Mouse (Mus musculus): Measurements from ENCODE around the gene Rapgef4. TPM values are rescaled to one million over a fixed set of nuclear protein-coding genes. Genes with fewer than 3 reads are reported as not detected.

Rapgef4 gene
- polyA plus RNA-seq, 1 experiment from 2014 or later, result 4.2 TPM

- ATAC-seq (replicated peaks; ENCODE audit: low FRiP score) (no peak), DNase-seq (ENCODE audit: low spot score) (no peak)
- WGBS, result 93% methylated on average over 3 of the region's 3 CpGs
- H3K36me3 ChIP-seq (ENCODE audit: control insufficient read depth, insufficient read depth, low read length), result no peaks in the 10 kb centered on the region
- no peaks in the 10 kb centered on the region for H3K9me3 ChIP-seq (ENCODE audit: control insufficient read depth, low read length)
- no peaks in the 10 kb centered on the region for H3K4me1 ChIP-seq (replicated peaks; ENCODE audit: control insufficient read depth, insufficient read depth, low read length)
- H3K9ac ChIP-seq (ENCODE audit: low read depth, low read length), result no peak overlapping the region
- H3K4me2 ChIP-seq, result no peak overlapping the region
- H3K27me3 ChIP-seq (replicated peaks; ENCODE audit: control insufficient read depth, insufficient read depth, low read length), result no peaks in the 10 kb centered on the region
- no peak overlapping the region for H3K4me3 ChIP-seq (ENCODE audit: low read depth, low read length)
- H3K27ac ChIP-seq (ENCODE audit: low read depth, low read length), result no peak overlapping the region
Observed at GRCm38 (mm10) chr2:71992129-71992528, 11.1 kb downstream of the Rapgef4 start.

- WGBS, result 83% methylated on average over 5 of the region's 5 CpGs
- DNase-seq (ENCODE audit: low spot score) (no peak), ATAC-seq (replicated peaks; ENCODE audit: low FRiP score) (no peak)
- H3K4me2 ChIP-seq, result no peak overlapping the region
- no peak overlapping the region for H3K9ac ChIP-seq (ENCODE audit: low read depth, low read length)
- H3K9me3 ChIP-seq (ENCODE audit: control insufficient read depth, low read length), result no peaks in the 10 kb centered on the region
- H3K27ac ChIP-seq (ENCODE audit: low read depth, low read length), result no peak overlapping the region
- H3K4me1 ChIP-seq (replicated peaks; ENCODE audit: control insufficient read depth, insufficient read depth, low read length), result no peaks in the 10 kb centered on the region
- no peaks in the 10 kb centered on the region for H3K27me3 ChIP-seq (replicated peaks; ENCODE audit: control insufficient read depth, insufficient read depth, low read length)
- no peaks in the 10 kb centered on the region for H3K36me3 ChIP-seq (ENCODE audit: control insufficient read depth, insufficient read depth, low read length)
- H3K4me3 ChIP-seq (ENCODE audit: low read depth, low read length), result no peak overlapping the region
Observed at GRCm38 (mm10) chr2:71993729-71994423, 12.8 kb downstream of the Rapgef4 start.

GRCm38 (mm10) chr2:71998531-71998930 is 17.5 kb downstream of the Rapgef4 start:
- Histone ChIP-seq H3K9me3 (ENCODE audit: control insufficient read depth, low read length) (no peaks in the 10 kb centered on the region), H3K4me2 (no peak overlapping the region), H3K4me3 (ENCODE audit: low read depth, low read length) (no peak overlapping the region), H3K27me3 (replicated peaks; ENCODE audit: control insufficient read depth, insufficient read depth, low read length) (no peaks in the 10 kb centered on the region), H3K4me1 (replicated peaks; ENCODE audit: control insufficient read depth, insufficient read depth, low read length) (no peaks in the 10 kb centered on the region), H3K9ac (ENCODE audit: low read depth, low read length) (no peak overlapping the region), H3K27ac (ENCODE audit: low read depth, low read length) (no peak overlapping the region), H3K36me3 (ENCODE audit: control insufficient read depth, insufficient read depth, low read length) (no peaks in the 10 kb centered on the region)
- 87% methylated on average over 2 of the region's 2 CpGs for WGBS
- DNase-seq (ENCODE audit: low spot score), result no peak
- no peak for ATAC-seq (replicated peaks; ENCODE audit: low FRiP score)

GRCm38 (mm10) chr2:72000102-72000501 is 19.1 kb downstream of the Rapgef4 start:
- Histone ChIP-seq H3K27me3 (replicated peaks; ENCODE audit: control insufficient read depth, insufficient read depth, low read length) (no peaks in the 10 kb centered on the region), H3K4me2 (no peak overlapping the region), H3K9ac (ENCODE audit: low read depth, low read length) (no peak overlapping the region), H3K27ac (ENCODE audit: low read depth, low read length) (no peak overlapping the region), H3K4me3 (ENCODE audit: low read depth, low read length) (no peak overlapping the region), H3K36me3 (ENCODE audit: control insufficient read depth, insufficient read depth, low read length) (no peaks in the 10 kb centered on the region), H3K9me3 (ENCODE audit: control insufficient read depth, low read length) (no peaks in the 10 kb centered on the region), H3K4me1 (replicated peaks; ENCODE audit: control insufficient read depth, insufficient read depth, low read length) (no peaks in the 10 kb centered on the region)
- no peak for DNase-seq (ENCODE audit: low spot score)
- 84% methylated on average over 2 of the region's 2 CpGs for WGBS
- no peak for ATAC-seq (replicated peaks; ENCODE audit: low FRiP score)

DNA sequence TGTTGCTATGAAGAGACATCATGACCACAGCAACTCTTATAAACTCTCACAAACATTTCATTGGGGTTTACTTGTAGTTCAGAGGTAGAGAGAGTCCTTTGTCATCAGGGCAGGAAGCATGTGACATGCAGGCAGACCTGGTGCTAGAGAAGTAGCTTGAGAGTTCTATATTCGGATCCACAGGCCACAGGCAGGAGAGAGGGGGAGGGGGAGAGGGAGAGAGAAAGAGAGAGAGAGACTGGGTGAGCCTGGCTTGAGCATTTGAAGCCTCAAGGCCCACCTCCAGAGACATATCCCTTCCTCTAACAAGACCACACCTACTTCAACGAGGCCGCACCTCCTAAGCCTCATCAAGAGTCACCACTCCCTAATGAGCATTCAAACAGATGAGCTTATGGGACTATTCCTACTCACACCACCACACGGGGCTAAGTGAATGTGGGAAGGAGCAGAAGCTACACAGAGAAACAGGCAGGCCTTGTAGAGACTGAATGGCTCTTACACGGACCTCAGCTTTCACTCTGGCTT is 21.9 kb downstream of the Rapgef4 start:
- H3K4me2 ChIP-seq, result no peak overlapping the region
- H3K27me3 ChIP-seq (replicated peaks; ENCODE audit: control insufficient read depth, insufficient read depth, low read length), result no peaks in the 10 kb centered on the region
- ATAC-seq (replicated peaks; ENCODE audit: low FRiP score) (no peak), DNase-seq (ENCODE audit: low spot score) (no peak)
- no peak overlapping the region for H3K9ac ChIP-seq (ENCODE audit: low read depth, low read length)
- no peak overlapping the region for H3K27ac ChIP-seq (ENCODE audit: low read depth, low read length)
- no peaks in the 10 kb centered on the region for H3K9me3 ChIP-seq (ENCODE audit: control insufficient read depth, low read length)
- no peaks in the 10 kb centered on the region for H3K36me3 ChIP-seq (ENCODE audit: control insufficient read depth, insufficient read depth, low read length)
- WGBS, result 70% methylated on average over 5 of the region's 5 CpGs
- no peaks in the 10 kb centered on the region for H3K4me1 ChIP-seq (replicated peaks; ENCODE audit: control insufficient read depth, insufficient read depth, low read length)
- no peak overlapping the region for H3K4me3 ChIP-seq (ENCODE audit: low read depth, low read length)

GRCm38 (mm10) chr2:72003756-72004525 is 22.9 kb downstream of the Rapgef4 start:
- H3K27ac ChIP-seq (ENCODE audit: low read depth, low read length), result no peak overlapping the region
- H3K9me3 ChIP-seq (ENCODE audit: control insufficient read depth, low read length), result no peaks in the 10 kb centered on the region
- H3K4me1 ChIP-seq (replicated peaks; ENCODE audit: control insufficient read depth, insufficient read depth, low read length), result no peaks in the 10 kb centered on the region
- no peak overlapping the region for H3K9ac ChIP-seq (ENCODE audit: low read depth, low read length)
- 83% methylated on average over 13 of the region's 13 CpGs for WGBS
- DNase-seq (ENCODE audit: low spot score) (no peak), ATAC-seq (replicated peaks; ENCODE audit: low FRiP score) (no peak)
- H3K27me3 ChIP-seq (replicated peaks; ENCODE audit: control insufficient read depth, insufficient read depth, low read length), result no peaks in the 10 kb centered on the region
- no peak overlapping the region for H3K4me2 ChIP-seq
- H3K36me3 ChIP-seq (ENCODE audit: control insufficient read depth, insufficient read depth, low read length), result no peaks in the 10 kb centered on the region
- H3K4me3 ChIP-seq (ENCODE audit: low read depth, low read length), result no peak overlapping the region

DNA sequence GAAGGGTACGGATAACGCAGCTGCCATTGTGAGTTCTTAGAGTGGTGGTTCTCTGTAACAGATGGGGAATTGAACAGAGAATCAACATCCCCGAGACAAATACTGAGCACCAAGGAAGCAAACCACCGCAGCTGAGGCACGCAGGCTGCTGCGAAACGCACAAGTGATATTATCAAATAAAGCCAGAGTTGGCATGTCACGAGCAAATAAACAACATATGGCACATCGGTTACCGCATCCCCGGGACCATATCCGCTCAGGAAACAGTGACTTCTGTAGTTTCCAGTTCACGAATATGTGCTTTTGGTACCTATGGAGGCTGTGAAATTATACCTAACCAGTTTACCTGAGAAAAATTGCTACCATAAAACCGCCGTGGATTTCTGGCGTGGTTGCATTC is 24.0 kb downstream of the Rapgef4 start:
- no peaks in the 10 kb centered on the region for H3K27me3 ChIP-seq (replicated peaks; ENCODE audit: control insufficient read depth, insufficient read depth, low read length)
- H3K4me1 ChIP-seq (replicated peaks; ENCODE audit: control insufficient read depth, insufficient read depth, low read length), result no peaks in the 10 kb centered on the region
- H3K27ac ChIP-seq (ENCODE audit: low read depth, low read length), result no peak overlapping the region
- 86% methylated on average over 16 of the region's 16 CpGs for WGBS
- H3K4me2 ChIP-seq, result no peak overlapping the region
- no peak for DNase-seq (ENCODE audit: low spot score)
- H3K4me3 ChIP-seq (ENCODE audit: low read depth, low read length), result no peak overlapping the region
- ATAC-seq (replicated peaks; ENCODE audit: low FRiP score), result no peak
- no peak overlapping the region for H3K9ac ChIP-seq (ENCODE audit: low read depth, low read length)
- no peaks in the 10 kb centered on the region for H3K9me3 ChIP-seq (ENCODE audit: control insufficient read depth, low read length)
- H3K36me3 ChIP-seq (ENCODE audit: control insufficient read depth, insufficient read depth, low read length), result no peaks in the 10 kb centered on the region

DNA sequence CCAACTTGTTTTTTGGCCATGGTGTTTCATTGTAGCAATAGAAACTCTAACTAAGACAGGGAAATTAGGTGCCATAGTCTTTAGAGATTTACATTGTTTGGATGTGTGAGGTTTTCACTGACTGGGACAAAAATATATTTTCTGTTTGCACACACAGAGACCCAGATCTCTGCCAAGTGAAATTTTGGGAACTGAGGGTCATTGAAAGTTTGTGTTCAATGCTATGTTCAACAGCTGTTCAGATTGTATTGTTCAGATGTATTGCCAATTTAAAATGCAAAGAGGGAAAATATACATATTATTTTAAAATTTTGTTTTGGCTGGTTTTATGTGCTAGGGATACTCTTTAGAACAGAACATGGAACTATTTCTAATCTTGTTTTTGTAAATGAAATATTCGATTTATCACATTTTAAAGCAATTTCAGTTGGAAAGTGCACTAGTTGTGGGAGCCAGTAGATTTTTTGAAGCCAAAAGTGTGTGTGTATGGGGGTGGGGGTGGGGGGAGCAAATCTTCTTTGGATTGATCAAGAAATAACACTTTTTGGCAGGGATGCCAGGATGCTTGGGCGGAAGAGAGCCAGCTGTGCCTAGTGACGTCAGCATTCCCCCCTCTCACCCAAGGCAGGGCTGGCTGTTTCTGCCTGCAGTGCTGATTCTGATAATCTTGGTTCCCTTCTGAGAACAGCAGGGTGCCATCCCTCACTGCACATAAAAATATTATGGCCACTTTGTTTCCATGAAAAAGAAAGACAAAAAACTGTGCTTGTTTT is 28.6 kb downstream of the Rapgef4 start:
- Histone ChIP-seq H3K4me1 (replicated peaks; ENCODE audit: control insufficient read depth, insufficient read depth, low read length) (no peaks in the 10 kb centered on the region), H3K9ac (ENCODE audit: low read depth, low read length) (no peak overlapping the region), H3K27me3 (replicated peaks; ENCODE audit: control insufficient read depth, insufficient read depth, low read length) (no peaks in the 10 kb centered on the region), H3K36me3 (ENCODE audit: control insufficient read depth, insufficient read depth, low read length) (no peaks in the 10 kb centered on the region), H3K27ac (ENCODE audit: low read depth, low read length) (no peak overlapping the region), H3K4me2 (no peak overlapping the region), H3K4me3 (ENCODE audit: low read depth, low read length) (no peak overlapping the region), H3K9me3 (ENCODE audit: control insufficient read depth, low read length) (no peaks in the 10 kb centered on the region)
- ATAC-seq (replicated peaks; ENCODE audit: low FRiP score), result no peak
- 76% methylated on average over 3 of the region's 3 CpGs for WGBS
- no peak for DNase-seq (ENCODE audit: low spot score)
